Mouse (Mus musculus): ENCODE measurements around the gene Senp1. TPM values are rescaled to one million over a fixed set of nuclear protein-coding genes. Genes with fewer than 3 reads are reported as not detected.

Senp1 gene
- polyA plus RNA-seq (2017; shearing (Covaris generic)), result 47.9 TPM

DNA sequence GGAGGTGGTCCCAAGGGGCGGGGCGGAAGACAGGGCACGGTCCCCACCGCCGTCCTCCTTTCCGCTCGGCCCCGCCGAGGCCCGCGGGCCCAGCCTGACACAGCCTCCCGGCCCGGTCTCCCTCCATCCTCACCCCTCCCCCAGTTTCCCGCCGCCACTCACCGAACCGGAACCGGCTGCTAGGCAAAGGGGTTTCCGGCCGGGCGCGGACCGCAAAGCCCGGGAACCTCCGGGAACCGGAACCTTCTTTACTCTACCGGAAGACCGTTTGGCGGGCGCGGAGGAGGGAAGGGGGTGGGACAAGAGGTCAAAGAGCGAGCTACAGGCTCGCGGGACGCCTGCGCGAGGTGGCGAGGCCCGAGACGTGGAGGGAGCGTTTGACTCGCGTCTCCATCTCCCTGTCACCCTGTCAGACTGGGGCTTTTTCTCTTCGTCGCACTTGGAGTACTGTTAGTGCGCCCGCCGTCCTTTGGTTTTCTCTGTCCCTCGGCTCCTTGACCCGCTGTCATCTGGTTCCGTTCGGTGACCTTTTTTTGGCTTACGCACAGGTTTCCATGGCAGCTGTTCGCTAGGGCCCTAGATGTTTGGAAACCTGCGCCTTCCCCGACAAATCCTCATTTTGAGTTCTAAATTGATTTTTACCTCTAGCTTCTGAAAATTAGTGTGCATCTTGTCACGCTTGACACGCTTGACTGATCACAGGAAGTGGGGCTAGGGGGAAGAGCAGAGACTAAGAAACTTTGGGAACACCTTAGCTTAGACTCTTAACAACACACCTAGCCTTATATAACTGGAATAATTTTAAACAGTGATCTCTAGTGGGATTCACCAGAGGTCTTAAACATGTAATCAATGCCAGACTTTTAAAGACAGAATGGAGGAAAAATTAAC, at the start of gene Senp1:
Gene Senp1 (minus strand): TSS at position 624 of the 891 bp plus-strand sequence.

DNA sequence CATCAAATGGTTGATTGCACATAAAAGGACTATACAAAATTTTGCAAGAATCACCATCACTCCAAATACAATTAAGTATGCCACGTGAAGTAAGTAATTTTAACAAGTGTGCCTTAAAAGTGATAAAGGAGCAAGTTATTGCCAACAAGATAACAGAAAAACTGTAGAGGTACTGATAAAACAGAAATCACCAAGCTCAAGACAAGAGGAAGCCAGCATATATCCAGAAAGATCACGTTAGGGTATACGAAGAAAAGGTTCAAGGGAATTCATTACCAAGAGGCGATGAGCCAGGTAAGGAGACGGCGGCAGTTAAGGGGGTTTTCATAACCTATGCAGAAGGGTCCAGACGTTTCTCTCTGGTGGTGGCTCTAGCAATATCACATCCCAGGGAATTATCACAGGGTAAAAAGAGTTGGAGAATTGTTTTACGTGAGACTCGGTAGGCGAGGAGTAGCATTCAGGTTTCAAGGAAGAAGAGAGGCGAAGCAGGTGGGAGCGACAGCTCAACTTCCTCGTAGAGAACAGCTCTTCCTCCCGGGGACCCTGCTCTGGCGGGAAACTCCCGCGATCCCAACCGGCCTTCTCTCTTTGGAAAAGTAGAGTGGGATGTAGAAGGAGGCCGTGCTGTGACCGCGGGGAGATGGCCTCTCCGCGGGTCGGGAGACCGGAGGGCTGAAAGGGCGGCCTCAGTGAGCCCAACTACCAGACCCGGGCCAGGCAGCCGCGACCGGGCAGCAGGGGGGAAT, 998 bp downstream of the Senp1 start, which contains the start of gene Pfkm:
Gene Pfkm (plus strand): TSS at position 218 of the 749 bp plus-strand sequence.

GRCm38 (mm10) chr15:98003822-98004739, 89.5 kb downstream of the Senp1 start, which contains the start of gene Col2a1:
Gene Col2a1 (minus strand): TSS chr15:98004695.

Other genes starting within 250 kb of the Senp1 start
- gene Hdac7, start 249.2 kb downstream of the Senp1 start, polyA plus RNA-seq (2017; shearing (Covaris generic)), result 60.5 TPM
- gene Vdr, start 183.1 kb downstream of the Senp1 start, polyA plus RNA-seq (2017; shearing (Covaris generic)), result 2.3 TPM
- gene Tmem106c, start 129.5 kb downstream of the Senp1 start, polyA plus RNA-seq (2017; shearing (Covaris generic)), result 32.3 TPM
- not detected for gene Col2a1, start 89.0 kb downstream of the Senp1 start, polyA plus RNA-seq (2017; shearing (Covaris generic))
- gene Pfkm, start 1.2 kb downstream of the Senp1 start, polyA plus RNA-seq (2017; shearing (Covaris generic)), result 18.2 TPM
- 50.0 TPM for gene Asb8, start 71.9 kb upstream of the Senp1 start, polyA plus RNA-seq (2017; shearing (Covaris generic))
- gene Ccdc184, start 73.4 kb upstream of the Senp1 start, polyA plus RNA-seq (2017; shearing (Covaris generic)), result 0.30 TPM
- gene Olfr288, start 101.8 kb upstream of the Senp1 start, polyA plus RNA-seq (2017; shearing (Covaris generic)), result not detected
- not detected for gene Gm44579, start 127.2 kb upstream of the Senp1 start, polyA plus RNA-seq (2017; shearing (Covaris generic))
- not detected for gene Olfr287, start 127.3 kb upstream of the Senp1 start, polyA plus RNA-seq (2017; shearing (Covaris generic))
- gene Olfr286, start 140.7 kb upstream of the Senp1 start, polyA plus RNA-seq (2017; shearing (Covaris generic)), result 0.10 TPM
- not detected for gene H1fnt, start 163.5 kb upstream of the Senp1 start, polyA plus RNA-seq (2017; shearing (Covaris generic))
- gene Zfp641, start 202.4 kb upstream of the Senp1 start, polyA plus RNA-seq (2017; shearing (Covaris generic)), result not detected
- not detected for gene Olfr285, start 223.6 kb upstream of the Senp1 start, polyA plus RNA-seq (2017; shearing (Covaris generic))
- not detected for gene Olfr284, start 247.2 kb upstream of the Senp1 start, polyA plus RNA-seq (2017; shearing (Covaris generic))